Mouse (Mus musculus) forelimb bud, embryonic 11.5 days (tissue): ENCODE data around the gene Zfp445.
A peak's percentile ranks its signal among the peaks of the same experiment; 100 is the strongest.

Source experiments
- DNase-seq: peaks from one replicate; pipeline ENCODE4 v3.0.0-alpha.2; 2012; ENCODE audit warnings: low read depth, low spot score

Gene Zfp445

DNA sequence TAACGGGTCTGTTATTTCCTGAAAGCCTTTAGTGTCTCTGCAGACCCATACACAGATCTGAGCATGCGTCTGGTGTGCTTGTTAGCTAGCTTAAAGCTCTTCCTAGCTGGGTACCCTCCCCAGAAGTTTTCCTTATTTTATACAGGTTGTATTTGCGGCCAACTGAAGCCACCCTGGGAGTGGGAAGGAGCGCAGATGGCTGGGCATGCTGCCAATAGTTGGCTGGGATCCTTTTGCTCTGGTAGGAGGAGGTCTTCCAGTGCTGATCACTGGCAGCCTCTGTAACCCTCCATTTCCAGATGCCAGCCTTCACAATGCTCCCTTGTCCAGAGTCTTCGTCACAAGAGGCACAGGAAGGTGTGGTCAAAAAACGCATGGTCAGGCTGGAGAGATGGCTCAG is 29.0 kb downstream of the Zfp445 start:
- DNase-seq: peak; percentile 18

DNA sequence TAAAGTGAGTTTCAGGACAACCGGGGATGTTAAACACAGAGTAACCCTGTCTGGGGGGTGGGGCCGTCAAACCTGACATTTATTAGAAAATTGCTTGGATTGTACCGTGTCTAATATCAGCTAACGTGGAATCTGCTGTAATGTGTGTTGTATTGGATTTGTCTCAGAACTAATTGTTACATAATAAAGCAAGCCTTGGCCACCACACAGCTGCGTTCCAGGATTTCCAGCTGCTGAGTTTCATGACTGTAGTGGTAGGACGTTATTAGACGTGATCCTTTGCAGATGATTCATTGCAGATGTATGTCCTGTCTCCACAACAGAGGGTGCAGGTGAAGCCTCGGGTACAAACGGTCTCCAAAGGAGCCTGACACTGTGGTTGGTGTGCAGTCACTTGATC is 29.7 kb downstream of the Zfp445 start:
- peak; percentile 7 for DNase-seq

DNA sequence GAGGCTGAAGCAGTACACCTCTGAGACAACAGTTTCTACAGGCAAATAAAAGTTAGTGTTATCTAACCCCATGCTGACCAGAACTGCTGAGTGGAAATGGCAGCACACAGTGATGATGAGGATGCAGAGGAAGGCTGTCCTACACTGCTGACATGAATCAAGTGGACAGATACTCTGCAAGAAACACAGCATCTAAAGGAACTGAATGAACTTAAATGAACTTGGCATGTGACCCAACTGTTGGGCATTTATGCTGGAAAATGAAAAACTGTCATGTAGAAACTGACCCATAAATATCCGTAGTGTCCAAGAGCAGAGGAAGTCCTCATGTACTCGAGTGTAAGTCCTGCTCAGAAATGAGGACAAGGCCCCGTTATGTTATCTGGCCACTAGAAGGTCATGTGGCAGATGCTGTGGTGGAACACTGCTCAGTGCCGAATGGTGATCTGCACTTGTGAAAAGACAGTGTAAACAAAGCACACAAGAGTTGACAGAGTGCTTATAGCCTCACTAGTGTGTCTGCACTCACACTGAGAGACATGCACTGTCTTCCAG is 35.9 kb downstream of the Zfp445 start:
- DNase-seq: no peak

DNA sequence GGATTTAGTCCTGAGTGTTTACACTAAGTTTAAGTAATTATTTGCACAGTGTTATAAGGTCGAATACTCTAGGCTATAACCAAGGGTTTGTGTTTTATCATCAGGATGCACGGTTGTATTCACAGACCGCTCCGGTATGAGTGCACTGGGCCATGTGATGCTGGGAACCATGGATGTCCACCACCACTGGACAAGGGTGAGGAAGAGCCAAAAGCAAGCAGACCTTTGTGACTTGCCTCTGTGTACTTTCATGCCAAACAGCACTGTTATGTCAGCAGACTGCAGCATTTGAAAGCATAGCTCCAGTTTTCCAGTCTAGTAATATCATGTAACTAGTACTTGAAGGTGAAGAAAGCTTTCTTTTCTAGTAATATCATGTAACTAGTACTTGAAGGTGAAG is 39.1 kb downstream of the Zfp445 start:
- no peak for DNase-seq

DNA sequence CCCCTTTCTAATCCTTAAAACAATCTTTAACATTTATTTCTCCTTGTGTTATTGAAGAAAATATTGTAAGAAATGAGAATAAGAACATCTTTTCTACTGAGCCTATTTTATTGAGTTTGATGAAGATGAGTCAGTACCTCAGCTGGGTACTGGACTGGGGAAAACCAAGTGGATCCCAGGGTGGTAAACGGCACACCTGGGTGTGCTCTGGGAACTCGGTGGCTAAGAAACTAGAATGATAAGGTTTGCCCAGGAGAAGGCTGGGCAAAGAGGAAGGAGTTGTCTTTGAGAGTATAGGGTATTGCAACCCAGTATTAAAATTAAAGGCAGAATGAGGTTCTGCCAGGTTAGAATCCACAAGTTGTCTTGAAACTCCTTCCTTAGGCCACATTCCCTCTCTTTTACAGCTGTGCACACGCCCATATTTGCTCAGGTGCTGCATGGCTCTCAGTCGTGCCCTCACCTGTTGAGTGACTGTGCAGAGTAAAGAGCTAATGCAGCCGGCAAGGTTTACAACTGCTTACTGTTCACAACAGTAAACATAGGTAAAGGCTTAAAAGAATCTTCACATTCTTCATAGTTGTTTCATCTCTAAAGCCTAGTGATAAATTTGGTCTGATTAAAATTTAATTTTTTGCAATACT is 42.3 kb downstream of the Zfp445 start:
- DNase-seq: no peak

DNA sequence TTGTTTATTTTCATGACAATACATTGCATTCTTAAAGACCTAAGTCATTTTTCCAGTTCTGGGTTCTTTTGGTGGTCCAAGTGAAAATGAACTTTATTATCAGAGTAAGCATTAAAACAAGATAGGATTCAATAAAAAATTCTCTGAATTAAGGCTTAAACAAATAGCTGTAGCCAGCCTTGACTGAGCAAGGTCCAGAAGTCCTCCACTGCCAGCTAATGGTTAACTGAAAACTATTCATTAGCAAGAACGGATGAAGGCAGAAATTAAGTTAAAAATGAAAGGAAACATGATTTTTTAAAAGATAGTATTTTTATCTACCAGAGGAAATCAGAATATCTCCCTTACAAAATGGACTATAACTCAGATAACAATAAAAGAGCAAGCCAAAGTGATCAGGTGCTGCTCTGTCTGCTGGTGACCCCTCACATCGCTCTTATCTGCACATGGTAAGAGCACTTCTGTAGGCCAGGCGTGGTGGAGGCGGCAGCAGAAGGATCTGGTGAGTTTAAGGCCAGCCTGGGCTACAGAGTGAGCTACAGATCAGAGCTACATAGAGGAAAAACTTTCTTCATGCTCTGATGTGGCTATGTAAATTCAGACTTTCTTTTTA is 50.5 kb downstream of the Zfp445 start:
- DNase-seq: no peak

DNA sequence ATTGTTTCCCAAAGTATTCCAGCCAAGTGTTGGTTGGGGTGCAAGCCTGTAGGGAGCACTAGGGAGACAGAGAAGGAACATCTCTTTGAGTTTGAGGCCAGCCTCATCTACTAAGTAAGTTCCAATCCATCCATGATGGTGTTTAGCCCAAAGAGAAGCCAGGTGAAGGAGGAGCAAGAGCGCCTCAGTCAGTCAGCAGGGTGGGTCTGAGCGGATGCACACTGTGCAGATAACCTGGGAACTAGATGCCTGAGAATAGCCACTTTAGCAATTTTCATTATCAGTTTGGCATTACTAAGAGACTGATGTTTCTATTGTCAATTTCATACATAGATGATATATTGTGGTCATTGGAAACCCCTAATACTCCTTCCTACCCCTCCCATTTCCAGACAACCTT is 51.0 kb downstream of the Zfp445 start:
- no peak for DNase-seq

DNA sequence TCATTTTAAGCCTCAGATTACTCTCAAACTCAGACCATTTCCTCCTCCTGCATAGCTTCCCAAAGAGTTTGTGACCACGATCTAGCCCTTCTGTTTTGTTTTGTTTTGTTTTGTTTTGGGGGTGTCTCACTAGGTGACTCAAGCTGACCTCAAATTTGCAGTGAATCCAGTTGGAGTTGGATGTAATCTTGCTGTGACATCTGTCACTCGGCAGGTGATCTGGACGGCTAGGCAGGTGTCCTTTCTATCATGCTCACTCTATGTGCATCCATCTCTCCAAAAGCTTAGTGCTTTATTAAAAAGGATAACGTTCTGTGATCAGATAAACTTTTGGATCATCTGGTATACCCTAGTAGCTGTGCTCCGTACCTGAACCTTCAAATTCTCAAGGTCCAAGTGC is 53.4 kb downstream of the Zfp445 start:
- no peak for DNase-seq

DNA sequence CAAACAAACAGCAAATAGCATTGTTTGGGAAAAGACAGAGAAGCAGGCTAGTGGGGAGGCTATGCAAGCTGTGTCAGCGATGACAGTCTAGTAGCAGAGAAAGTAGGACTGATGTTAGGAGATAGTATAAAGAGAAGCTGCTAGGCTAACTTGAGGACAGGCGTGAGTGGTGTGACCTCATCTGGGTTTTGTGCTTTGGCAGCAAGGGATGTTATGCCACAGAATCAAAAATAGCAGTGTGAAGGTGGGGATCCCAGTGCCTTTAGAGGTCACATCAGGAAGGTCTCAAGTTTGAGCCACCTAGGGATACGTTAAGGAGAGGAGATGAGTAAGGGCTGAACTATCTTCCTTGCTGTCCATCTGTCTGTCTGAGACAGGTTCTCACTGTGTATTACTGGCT is 55.6 kb downstream of the Zfp445 start:
- no peak for DNase-seq

DNA sequence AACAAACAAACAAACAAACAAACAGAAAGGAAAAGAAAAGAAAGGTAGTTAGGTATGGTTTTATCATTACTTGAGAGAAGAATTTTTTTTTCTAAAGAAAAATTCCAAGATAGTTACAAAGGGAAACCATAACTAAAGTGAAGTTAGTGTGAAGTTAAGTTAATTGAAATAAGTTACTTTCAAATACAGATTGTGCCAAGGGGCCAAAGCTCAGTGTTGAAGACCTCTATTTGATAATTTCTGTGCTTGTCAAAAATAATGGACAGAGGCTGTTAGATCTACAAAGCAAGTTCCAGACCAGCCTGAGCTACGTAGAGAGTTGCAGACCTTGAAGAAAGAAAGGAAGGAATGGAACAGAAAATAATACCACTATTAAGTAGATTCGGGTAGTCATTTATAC is 58.6 kb downstream of the Zfp445 start:
- DNase-seq: no peak

DNA sequence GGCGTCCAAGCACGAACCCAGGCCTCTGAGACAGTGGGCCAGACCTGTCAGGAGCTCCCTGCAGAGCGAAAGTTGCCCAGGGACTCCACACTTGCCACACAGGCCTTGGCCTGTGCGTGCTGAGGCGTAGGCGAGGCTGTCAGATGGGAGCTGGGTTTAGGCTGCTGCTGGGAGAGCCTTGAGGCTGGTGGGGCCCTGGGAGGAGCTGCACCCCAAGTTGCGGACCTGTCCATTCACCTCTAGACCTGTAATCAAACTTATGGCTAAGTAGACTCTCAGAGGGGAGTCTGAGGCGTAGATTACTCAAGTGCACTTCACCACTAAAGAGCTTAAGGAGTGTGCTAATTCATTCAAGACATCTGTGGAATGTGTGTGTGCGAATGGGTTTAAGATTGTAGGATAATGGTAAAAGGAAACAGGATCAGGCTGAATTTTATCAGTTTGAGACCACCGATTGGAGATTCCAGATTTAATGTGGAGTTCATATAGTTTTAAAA is 59.9 kb downstream of the Zfp445 start:
- DNase-seq: no peak

DNA sequence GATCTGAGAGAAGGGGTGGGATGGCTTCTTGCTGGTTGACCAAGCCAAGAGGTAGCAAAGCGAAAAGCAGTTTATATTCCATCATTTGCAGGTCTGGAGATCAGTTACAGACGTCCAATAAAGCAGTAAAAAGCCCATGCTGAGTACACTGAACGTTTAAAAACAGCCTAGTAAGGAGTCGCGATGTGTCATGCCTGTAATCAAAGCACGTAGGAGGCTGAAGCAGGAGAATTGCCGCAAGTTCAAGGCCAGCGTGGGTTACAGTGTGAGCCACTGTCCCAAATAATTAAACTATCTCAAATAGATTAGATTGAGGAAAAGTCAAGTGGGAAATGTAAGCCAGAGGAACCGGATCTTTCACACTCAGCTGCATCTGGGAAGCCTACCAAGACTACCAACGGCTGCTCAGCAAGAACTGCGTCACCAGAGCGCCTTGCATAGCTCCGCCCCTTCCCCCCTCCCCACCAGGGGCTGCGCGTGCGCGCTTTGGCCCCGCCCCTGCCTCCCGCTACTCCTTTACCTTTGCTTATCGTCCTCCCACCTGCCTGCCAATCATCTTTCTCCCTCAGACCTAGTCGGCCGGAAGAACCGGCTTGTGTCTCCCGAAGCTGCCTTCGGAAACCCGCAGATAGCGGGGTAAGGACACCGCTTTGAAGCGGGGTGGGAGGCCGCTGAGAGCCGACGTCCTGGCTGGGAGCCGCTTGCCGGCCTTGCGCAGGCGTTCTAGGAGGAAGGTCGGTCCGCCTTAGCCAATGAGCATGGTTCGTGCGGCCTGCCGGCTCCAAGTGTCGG is 60.6 kb downstream of the Zfp445 start, which contains the start of gene Tcaim:
Gene Tcaim, plus strand, starts transcription at position 487 of the 792 bp plus-strand sequence.
- peak; percentile 90 for DNase-seq
